Mouse (Mus musculus) right cerebral cortex, postnatal 4 days (tissue): ENCODE data around the gene Plcb1.
"Not testable (repeated sequence)": the region's sequence is repeated elsewhere in the genome, so short reads cannot be mapped to it uniquely, and the experiment has no call there.

Source experiments
- DNase-seq: peaks from one replicate; pipeline ENCODE4 v3.0.0-alpha.2; 2022

The Plcb1 gene

DNA sequence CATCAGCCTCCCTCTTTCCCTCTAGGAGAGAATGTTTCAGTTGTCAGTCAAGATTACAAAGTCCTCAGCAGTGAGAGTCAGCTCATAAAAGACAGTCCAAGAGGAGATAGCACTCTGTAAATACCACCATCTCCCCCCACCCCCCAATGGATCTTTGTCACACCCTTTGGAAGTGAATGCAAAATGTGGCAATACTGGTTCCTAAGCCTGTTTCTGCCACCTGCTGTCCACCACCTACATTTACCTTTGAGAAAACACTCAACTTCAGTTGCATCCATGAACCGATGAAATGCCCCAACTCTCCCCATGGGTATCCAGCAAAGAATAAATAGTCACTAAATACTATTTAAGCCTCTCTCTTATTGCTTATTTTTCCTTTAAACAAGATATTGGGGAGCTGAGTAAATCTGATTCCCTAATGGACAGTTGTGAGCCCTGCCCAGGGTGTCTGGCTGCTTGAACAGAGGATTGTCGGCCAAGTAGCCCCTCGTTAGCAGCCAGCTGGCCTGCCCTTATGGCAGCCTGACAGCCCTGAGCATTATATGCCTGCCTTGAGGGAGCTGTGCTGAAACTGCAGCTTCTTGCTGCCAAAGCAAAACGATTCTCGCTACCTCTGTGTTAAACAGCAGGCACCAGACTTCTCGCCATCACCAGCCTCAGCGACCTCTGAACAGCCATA lies 537.5 kb downstream of the Plcb1 start:
- no peak for DNase-seq

DNA sequence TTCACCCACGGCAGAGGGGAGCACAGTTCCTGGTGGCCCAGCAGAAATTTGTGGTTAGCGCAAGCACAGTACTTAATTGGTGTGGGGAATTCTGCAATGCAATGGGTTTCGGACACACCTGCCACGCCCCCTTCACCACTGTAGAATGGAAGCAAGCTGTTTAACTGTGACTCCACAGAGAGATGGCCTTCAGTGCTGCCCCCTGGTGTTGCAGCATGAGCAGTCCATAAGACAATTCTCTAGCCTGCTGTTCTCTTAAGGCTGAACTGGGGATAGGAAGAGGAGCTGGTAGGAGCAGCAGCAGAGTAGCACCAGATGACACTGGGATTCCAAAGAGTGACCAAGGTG lies 538.1 kb downstream of the Plcb1 start:
- DNase-seq = peak; percentile 93

DNA sequence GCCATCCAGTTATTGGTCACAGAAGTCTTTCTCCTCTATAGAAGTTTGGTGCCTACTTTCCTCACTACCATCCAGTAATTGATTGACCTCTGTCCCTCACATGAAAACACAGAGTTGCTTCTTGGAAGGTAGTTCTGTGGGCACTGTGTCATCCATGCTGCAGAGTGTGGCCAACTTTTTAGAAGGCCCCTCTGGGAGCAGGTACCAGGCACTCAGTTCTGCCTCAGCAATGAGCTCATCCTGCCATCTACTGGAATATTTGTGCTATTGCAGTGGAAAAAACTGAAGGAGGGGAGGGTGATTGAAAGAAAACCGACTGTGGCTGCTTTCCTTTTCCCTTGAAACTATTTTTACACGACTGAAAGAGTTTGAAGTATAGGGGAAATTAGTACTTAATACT lies 542.9 kb downstream of the Plcb1 start:
- DNase-seq = peak; percentile 13

- peak; percentile 13 for DNase-seq
Observed at GRCm38 (mm10) chr2:135329782-135330545, 544.1 kb downstream of the Plcb1 start.

GRCm38 (mm10) chr2:135331868-135332267 lies 546.0 kb downstream of the Plcb1 start:
- DNase-seq = no peak

GRCm38 (mm10) chr2:135356311-135356710 lies 570.4 kb downstream of the Plcb1 start:
- no peak for DNase-seq

DNA sequence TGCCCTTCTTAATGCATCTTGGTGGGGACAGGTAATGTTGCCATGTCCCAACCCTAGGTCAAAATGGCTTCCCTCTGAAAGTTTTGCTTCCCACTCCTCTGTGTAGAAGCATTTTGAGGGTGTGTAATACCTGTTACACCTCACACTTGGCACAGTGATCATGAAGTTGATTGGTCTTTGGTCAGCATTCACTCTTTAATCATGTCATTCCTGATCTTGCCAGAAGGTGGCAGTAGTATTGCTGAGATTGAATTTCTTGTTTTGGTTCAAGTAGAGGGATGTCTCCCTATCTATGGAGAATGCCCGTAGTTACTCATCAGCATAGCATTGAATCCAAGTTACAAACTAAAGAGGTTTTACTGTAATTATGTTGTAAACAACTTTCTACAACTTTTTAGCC lies 575.9 kb downstream of the Plcb1 start:
- no peak for DNase-seq

DNA sequence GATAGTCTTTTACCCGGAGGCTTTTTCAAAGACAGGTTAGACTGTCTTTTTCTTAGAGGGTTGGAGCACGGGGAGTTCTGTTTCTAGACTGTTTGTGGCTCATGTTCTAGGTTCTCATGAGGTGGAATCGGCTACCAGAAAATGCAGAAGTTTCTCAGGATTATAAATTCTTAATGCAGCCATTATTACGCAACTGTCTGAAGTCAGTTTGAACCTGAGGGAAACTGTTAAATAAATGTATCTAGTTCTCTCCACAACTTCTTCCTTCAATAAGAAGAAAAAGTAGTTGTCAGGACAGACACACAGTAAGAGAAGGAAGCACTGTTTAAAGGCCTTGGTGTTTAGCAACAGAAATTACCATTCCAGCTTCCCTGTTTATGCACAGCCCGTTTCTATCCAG lies 577.1 kb downstream of the Plcb1 start:
- no peak for DNase-seq

- DNase-seq = no peak
Observed at GRCm38 (mm10) chr2:135370259-135370835, 584.5 kb downstream of the Plcb1 start.

- DNase-seq = not testable (repeated sequence)
Observed at GRCm38 (mm10) chr2:135380796-135381195, 594.9 kb downstream of the Plcb1 start.

DNA sequence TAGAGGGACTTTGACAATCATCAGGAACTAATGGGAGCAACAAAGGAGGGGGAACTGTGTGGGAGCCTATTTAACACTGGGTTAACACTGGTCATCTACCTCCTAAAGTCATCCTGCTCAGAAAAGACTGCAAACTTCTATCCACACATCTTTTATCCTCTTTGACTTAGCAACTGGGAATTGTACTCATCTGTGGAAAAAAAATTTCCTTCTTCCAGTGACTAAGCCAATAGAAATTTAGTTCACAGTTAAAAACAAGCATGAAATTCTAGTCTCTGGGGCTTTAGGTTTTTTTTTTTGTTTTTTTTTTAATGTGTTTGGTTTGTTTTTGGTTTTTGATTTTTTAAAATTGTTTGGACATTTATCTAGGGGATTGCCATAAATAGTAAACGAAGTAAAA lies 595.5 kb downstream of the Plcb1 start:
- DNase-seq = no peak

DNA sequence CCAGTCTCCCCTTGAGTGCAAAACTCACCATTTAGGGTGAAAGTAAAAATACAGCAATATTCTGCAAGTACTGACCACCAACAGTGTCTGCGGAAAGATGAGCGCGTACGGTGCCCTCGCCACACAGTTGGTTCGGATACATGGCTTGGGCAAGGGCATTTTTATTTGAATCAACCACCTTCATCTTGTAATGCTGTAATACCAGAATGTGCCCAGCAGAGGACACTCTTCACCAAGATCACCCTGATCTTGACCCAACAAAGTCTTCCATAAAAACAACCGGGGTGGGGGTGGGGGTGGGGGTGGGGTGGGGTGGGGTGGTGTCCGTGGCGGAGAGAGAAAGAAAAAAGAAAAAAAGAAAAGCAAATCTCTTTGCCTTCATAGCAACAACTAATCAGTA lies 602.1 kb downstream of the Plcb1 start:
- no peak for DNase-seq

- no peak for DNase-seq
Observed at GRCm38 (mm10) chr2:135394698-135395097, 608.8 kb downstream of the Plcb1 start.

DNA sequence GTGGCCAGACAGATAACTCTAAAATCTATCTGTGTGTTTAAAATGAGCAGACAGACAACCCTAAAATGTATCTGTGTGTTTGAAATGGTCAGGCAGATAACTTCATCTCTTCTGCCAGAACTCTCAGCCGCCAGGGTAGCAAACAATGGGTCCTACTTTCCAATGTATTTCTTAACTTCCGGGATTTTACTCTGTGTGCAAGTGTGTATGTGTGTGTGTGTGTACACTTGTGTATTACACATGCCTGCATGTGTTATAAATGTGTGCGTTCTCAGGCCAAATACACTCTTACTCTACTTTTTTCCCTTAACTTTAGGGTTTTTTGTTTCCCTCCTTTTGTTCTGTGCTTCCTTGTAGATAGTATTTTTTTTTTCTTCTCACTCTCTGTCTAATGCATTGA lies 610.5 kb downstream of the Plcb1 start:
- DNase-seq = no peak

DNA sequence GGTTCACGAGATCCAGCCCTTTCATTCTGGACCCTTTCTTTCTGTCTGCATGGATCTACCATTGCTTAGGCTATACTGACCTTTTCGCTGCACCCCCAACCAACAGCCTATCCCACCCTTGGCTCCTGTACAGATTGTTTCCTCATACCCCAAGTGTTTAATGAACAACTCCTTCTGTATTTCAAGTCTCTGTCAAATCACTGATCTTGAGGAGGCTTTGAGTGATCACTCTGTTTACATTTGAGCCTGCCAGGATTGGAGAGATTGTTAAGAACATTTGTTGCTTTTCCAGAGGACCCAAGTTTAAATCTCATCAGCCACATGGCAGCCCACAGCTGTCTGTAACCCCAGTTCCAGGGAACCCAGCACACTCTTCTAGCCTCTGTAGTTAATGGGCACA lies 612.1 kb downstream of the Plcb1 start:
- no peak for DNase-seq

DNA sequence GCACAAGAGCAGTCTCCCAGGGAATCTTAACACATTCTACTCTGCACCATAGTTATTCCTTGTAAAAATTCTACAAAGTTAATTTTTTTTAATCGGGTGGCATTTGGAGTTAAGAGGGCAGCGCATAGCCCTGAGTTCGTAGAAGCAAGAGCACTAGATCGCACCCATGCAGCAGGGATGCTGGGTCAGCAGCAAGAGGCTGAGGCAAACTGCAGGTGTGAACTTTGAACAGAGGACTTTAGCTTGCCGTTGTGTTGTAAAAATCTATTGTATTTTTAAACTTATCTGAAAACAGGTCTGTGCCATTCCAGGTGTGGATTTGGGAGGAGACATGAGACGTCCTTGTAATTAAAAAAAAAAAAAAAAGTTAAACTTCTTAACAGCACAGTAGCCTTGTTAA lies 613.9 kb downstream of the Plcb1 start:
- DNase-seq = no peak

GRCm38 (mm10) chr2:135402916-135403315 lies 617.0 kb downstream of the Plcb1 start:
- no peak for DNase-seq

GRCm38 (mm10) chr2:135403344-135403743 lies 617.5 kb downstream of the Plcb1 start:
- DNase-seq = no peak

DNA sequence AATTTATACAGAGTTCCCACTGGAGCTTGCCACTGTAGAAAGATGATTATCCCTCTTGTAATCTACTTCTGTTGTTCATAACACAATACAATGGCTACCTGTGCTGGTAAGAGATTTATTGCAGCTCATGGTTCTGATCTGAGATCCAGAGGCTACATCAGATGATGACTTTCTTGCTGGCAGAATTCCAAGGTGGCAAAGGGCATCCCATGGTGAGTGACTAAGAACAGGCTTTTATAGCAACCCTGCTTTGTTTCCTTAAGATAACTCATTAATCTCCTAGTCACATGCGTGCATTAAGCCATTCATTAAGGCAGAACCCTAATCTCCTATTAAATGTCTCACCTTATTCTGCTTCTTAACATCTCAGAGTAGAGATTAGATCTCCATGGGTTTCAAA lies 618.2 kb downstream of the Plcb1 start:
- no peak for DNase-seq

DNA sequence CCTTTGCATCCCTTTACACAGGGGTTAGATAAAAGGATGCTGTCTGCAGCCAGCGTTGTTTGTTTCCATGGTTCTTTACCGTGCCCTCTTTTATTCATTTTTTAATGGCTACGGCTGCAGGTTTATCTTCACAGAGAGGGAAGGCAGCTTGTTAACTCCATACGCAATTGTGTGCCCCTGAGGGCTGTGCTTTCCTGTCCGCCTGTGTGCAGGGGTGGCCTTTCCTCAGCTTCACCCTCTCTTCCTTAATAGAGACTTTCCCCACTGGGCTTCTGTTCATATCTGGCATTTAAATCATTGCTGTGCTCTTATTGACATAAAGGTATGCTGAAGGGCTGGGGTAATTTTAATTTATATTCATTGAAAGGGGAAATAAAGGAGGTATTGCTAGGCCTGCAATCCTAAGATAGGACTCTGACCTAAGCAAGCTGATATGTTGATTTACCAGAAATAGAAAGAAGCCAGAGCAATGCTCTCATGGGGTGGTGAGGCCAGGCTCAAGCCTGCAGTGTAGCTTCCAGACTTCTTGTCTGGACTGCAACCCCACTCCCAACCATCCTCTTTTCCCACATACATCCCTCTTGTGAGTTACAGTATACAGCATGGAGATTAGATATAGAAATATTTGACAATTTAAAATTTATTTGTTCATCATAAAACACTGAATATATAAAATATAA lies 623.7 kb downstream of the Plcb1 start:
- DNase-seq = no peak

GRCm38 (mm10) chr2:135411675-135412074 lies 625.8 kb downstream of the Plcb1 start:
- DNase-seq = no peak

- DNase-seq = no peak
Observed at GRCm38 (mm10) chr2:135415137-135415536, 629.3 kb downstream of the Plcb1 start.

DNA sequence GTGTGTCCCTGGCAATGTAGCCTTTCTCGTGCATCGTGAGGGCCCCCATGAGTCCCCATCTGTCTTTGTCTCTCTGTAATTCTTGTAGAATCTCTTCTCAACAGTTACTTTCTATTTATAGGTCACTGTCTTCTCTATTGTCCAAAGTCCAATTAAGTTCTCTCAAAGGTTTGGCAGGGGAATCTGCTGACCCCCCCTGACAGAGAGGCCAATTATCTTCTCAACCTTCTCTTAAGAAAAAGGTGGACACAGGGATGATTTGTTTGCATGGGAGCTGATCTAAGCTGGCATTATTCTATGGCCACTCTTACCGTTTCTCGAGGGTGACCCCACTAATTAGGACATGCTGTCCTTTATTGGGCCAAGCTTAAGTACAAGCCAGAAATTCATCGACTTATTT lies 633.4 kb downstream of the Plcb1 start:
- no peak for DNase-seq
